Mouse (Mus musculus): ENCODE data around the gene Rbm15b.

DNA sequence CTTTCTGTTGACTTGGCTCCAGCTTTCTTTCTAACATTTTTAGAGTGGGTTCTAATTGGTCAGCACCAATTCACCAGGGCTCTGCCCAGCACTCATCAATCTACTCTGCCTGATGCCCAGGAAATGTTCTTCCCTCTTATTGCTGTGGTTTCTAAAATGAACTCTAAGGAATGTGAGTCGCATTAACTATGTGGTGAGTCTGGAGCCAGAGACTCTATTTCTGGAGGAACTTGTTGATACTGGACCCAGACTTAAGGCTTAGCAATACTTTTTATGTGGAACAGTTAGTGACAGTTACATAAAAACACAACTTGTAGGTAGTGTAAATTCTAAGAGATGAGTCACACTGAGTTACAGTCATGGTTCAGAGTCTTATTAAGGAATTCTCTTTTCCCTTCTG, 47.8 kb upstream of the Rbm15b start:
- TF ChIP-seq CTCF (IDR thresholded peaks at IDR 0.05): no peak
- no peak for TF ChIP-seq EP300 (IDR thresholded peaks at IDR 0.05; ENCODE audit: insufficient read depth, low read depth, low read length)

All from heart, adult 2 months (tissue).